Mouse (Mus musculus) neural tube, embryonic 15.5 days (tissue): ENCODE measurements at regions not wholly inside any gene's neighbourhood (a gene's known extent, or its start where the extent isn't known, plus 50 kb on each side); places are given as distances from the start of the nearest gene placed in this dataset.
"Not testable (repeated sequence)": the region's sequence is repeated elsewhere in the genome, so short reads cannot be mapped to it uniquely, and the experiment has no call there.

ENCODE experiments used
- ATAC-seq: fragments of 200-750 bp; cut with Nextera tagmentation; 2 replicates; pipeline ENCODE4 v1.8.0; 2017; ENCODE audit warnings: mild to moderate bottlenecking, moderate TSS enrichment, moderate library complexity; ENCODE audit not compliant: low FRiP score
- H3K27ac ChIP-seq: fragments of 300-500 bp; sonication (generic); replicated peaks from 2 replicates; pipeline ENCODE4 v1.5.1; 2015; ENCODE audit warnings: mild to moderate bottlenecking, inconsistent platforms
- H3K27me3 ChIP-seq: fragments of 300-500 bp; sonication (generic); replicated peaks from 2 replicates; pipeline ENCODE4 v1.6.1; 2015; ENCODE audit warnings: inconsistent platforms
- H3K36me3 ChIP-seq: fragments of 300-500 bp; sonication (generic); 2 replicates; pipeline ENCODE4 v1.6.1; 2015; ENCODE audit warnings: inconsistent platforms
- H3K4me1 ChIP-seq: fragments of 300-500 bp; sonication (generic); 2 replicates; pipeline ENCODE4 v1.6.1; 2015; ENCODE audit warnings: inconsistent platforms
- H3K4me2 ChIP-seq: fragments of 300-500 bp; sonication (generic); 2 replicates; pipeline ENCODE4 v1.6.1; 2015; ENCODE audit warnings: inconsistent platforms, mild to moderate bottlenecking, moderate library complexity
- H3K4me3 ChIP-seq: fragments of 300-500 bp; sonication (generic); replicated peaks from 2 replicates; pipeline ENCODE4 v1.5.1; 2015; ENCODE audit warnings: mild to moderate bottlenecking, inconsistent platforms
- H3K9ac ChIP-seq: fragments of 300-500 bp; sonication (generic); replicated peaks from 2 replicates; pipeline ENCODE4 v1.6.1; 2015; ENCODE audit warnings: mild to moderate bottlenecking, inconsistent platforms
- H3K9me3 ChIP-seq: fragments of 300-500 bp; sonication (generic); replicated peaks from 2 replicates; pipeline ENCODE4 v1.6.1; 2016; ENCODE audit warnings: inconsistent platforms
- WGBS: fragments of 180-500 bp; shearing (Covaris S2); methylation state at CpG from one replicate; pipeline ENCODE4 v1.1.7; 2015; ENCODE audit warnings: mixed read lengths; 5-methylcytosine and 5-hydroxymethylcytosine counted together

- H3K4me1 ChIP-seq, result no peaks in the 10 kb centered on the region
- WGBS, result 71% methylated on average over 3 of the region's 3 CpGs
- H3K27ac ChIP-seq, result no peak overlapping the region
- H3K9me3 ChIP-seq, result no peaks in the 10 kb centered on the region
- no peak for ATAC-seq
- no peak overlapping the region for H3K4me3 ChIP-seq
- no peak overlapping the region for H3K4me2 ChIP-seq
- H3K36me3 ChIP-seq, result no peaks in the 10 kb centered on the region
- no peaks in the 10 kb centered on the region for H3K27me3 ChIP-seq
- H3K9ac ChIP-seq, result no peak overlapping the region
These were observed 78.7 kb upstream of the Csrp2 start for GRCm38 (mm10) chr10:110840864-110841263.

DNA sequence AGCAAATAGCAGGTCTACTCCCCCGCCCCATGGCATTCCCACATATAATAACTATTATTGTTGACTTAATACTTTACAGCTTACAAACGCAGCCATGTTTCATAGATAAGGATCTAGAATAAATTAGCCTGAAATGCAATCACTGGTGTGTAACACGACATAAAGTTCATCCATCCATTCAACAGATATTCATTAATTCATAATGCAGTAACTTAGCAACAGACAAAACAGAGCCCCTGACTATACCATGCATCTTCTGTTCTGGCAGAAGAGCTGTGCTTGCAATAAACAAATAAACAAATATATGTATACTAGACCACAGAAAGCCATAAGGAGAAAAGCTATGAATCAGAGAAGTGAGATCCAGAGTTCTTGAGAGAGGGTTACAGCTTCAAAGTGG, 77.9 kb upstream of the Csrp2 start:
- no peaks in the 10 kb centered on the region for H3K36me3 ChIP-seq
- H3K4me2 ChIP-seq, result no peak overlapping the region
- no peaks in the 10 kb centered on the region for H3K27me3 ChIP-seq
- H3K27ac ChIP-seq, result no peak overlapping the region
- no peaks in the 10 kb centered on the region for H3K9me3 ChIP-seq
- WGBS, result 64% methylated on average over 3 of the region's 3 CpGs
- H3K4me3 ChIP-seq, result no peak overlapping the region
- H3K4me1 ChIP-seq, result no peaks in the 10 kb centered on the region
- ATAC-seq, result no peak
- no peak overlapping the region for H3K9ac ChIP-seq

DNA sequence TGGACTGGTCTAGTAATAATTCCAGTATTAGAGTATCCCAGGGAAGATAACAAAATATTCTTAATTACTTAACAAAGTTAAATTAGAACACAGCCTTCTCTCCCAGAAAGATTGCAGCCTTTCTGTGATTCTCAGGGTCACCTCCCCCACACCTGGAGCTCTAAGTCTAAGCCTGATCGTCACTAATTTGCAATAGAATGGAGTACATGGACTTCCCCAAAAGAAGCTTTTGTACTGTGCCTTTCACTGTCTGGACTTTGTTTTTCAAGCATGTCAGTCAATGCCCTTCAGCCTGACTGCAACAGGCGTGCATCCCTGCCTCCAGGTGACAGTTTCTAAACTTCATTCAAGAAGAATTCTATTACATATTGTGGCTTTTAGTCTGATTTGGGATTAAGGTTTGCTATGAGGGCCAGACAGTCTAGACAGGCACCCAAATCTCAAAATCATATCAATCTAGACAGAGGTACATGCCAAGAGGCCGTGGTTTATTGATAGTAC, 64.9 kb upstream of the Csrp2 start:
- H3K9me3 ChIP-seq, H3K27me3 ChIP-seq, H3K4me2 ChIP-seq, ATAC-seq, H3K36me3 ChIP-seq, H3K9ac ChIP-seq, H3K27ac ChIP-seq, H3K4me3 ChIP-seq: not testable (repeated sequence)
- 59% methylated on average over 3 of the region's 3 CpGs for WGBS
- peaks cover 15% of the 10 kb centered on the region for H3K4me1 ChIP-seq

- not testable (repeated sequence) for H3K4me2 ChIP-seq, H3K27me3 ChIP-seq, H3K4me3 ChIP-seq, H3K36me3 ChIP-seq, H3K9ac ChIP-seq, H3K9me3 ChIP-seq, ATAC-seq, H3K27ac ChIP-seq
- 18% methylated on average over 4 of the region's 4 CpGs for WGBS
- H3K4me1 ChIP-seq, result peaks cover 15% of the 10 kb centered on the region
These were observed 63.8 kb upstream of the Csrp2 start for GRCm38 (mm10) chr10:110855645-110856383.

- H3K4me3 ChIP-seq, result no peak overlapping the region
These were observed 62.1 kb upstream of the Csrp2 start for GRCm38 (mm10) chr10:110857320-110858097.

GRCm38 (mm10) chr10:110858098-110858360, 61.6 kb upstream of the Csrp2 start:
- 0 out of 2 replicates have a peak overlapping the region, but pooled peaks have one; percentile 13 for H3K4me2 ChIP-seq
- no peaks in the 10 kb centered on the region for H3K9me3 ChIP-seq
- peak; percentile 86 for ATAC-seq
- no peak overlapping the region for H3K4me3 ChIP-seq
- peak overlapping the region; percentile 73 for H3K27ac ChIP-seq
- 28% methylated on average over 5 of the region's 5 CpGs for WGBS
- H3K4me1 ChIP-seq, result peaks cover 15% of the 10 kb centered on the region
- H3K36me3 ChIP-seq, result no peaks in the 10 kb centered on the region
- no peak overlapping the region for H3K9ac ChIP-seq
- no peaks in the 10 kb centered on the region for H3K27me3 ChIP-seq

More at GRCm38 (mm10) chr10:110857320-110858097, 62.1 kb upstream of the Csrp2 start:
- 52% methylated on average over 3 of the region's 3 CpGs for WGBS
- Histone ChIP-seq H3K27ac (peak overlapping the region; percentile 73; the same call in 1 of the 2 replicates), H3K9me3 (no peaks in the 10 kb centered on the region), H3K9ac (no peak overlapping the region), H3K4me2 (no peak overlapping the region), H3K27me3 (no peaks in the 10 kb centered on the region), H3K36me3 (no peaks in the 10 kb centered on the region), H3K4me1 (peaks cover 15% of the 10 kb centered on the region)
- ATAC-seq, result peak; percentile 85

- Histone ChIP-seq H3K36me3 (no peaks in the 10 kb centered on the region), H3K9me3 (no peaks in the 10 kb centered on the region), H3K27ac (peak overlapping the region; percentile 73), H3K4me3 (no peak overlapping the region), H3K4me2 (no peak overlapping the region), H3K4me1 (peaks cover 15% of the 10 kb centered on the region), H3K27me3 (no peaks in the 10 kb centered on the region), H3K9ac (no peak overlapping the region)
- 27% methylated on average over 4 of the region's 4 CpGs for WGBS
- peak; percentile 55 for ATAC-seq
These were observed 61.1 kb upstream of the Csrp2 start for GRCm38 (mm10) chr10:110858407-110858920.

- no peak for ATAC-seq
- Histone ChIP-seq H3K27ac (no peak overlapping the region), H3K4me3 (no peak overlapping the region), H3K27me3 (no peaks in the 10 kb centered on the region), H3K4me1 (peaks cover 15% of the 10 kb centered on the region), H3K9me3 (no peaks in the 10 kb centered on the region), H3K9ac (no peak overlapping the region), H3K4me2 (no peak overlapping the region), H3K36me3 (no peaks in the 10 kb centered on the region)
- WGBS, result 80% methylated on average over 1 of the region's 1 CpGs
These were observed 60.3 kb upstream of the Csrp2 start for GRCm38 (mm10) chr10:110859307-110859706.
